Mouse (Mus musculus) intestine, embryonic 14.5 days (tissue): ENCODE measurements around the gene Tfip11. TPM values are rescaled to one million over a fixed set of nuclear protein-coding genes. Genes with fewer than 3 reads are reported as not detected.

Experiments used
- ATAC-seq: fragments of 200-750 bp; cut with Nextera tagmentation; replicated peaks from 2 replicates; pipeline ENCODE4 v1.8.0; 2017; ENCODE audit warnings: low read depth, moderate number of reproducible peaks, moderate TSS enrichment, moderate library complexity; ENCODE audit not compliant: low FRiP score, low TSS enrichment
- DNase-seq: peaks from one replicate; pipeline ENCODE4 v3.0.0-alpha.2; 2018; ENCODE audit warnings: low spot score
- H3K27ac ChIP-seq: fragments of 300-500 bp; sonication (generic); 2 replicates; pipeline ENCODE4 v1.5.1; 2014; ENCODE audit warnings: low read depth, mild to moderate bottlenecking, control low read depth
- H3K27me3 ChIP-seq: fragments of 300-500 bp; sonication (generic); replicated peaks from 2 replicates; pipeline ENCODE4 v1.6.1; 2014; ENCODE audit warnings: low read length, control low read depth; ENCODE audit not compliant: control insufficient read depth, insufficient read depth
- H3K36me3 ChIP-seq: fragments of 300-500 bp; sonication (generic); 2 replicates; pipeline ENCODE4 v1.6.1; 2014; ENCODE audit warnings: low read length, control low read depth; ENCODE audit not compliant: control insufficient read depth, insufficient read depth
- H3K4me1 ChIP-seq: fragments of 300-500 bp; sonication (generic); replicated peaks from 2 replicates; pipeline ENCODE4 v1.6.1; 2014; ENCODE audit warnings: low read length, control low read depth, mixed read lengths; ENCODE audit not compliant: control insufficient read depth, insufficient read depth
- H3K4me2 ChIP-seq: fragments of 300-500 bp; sonication (generic); 2 replicates; pipeline ENCODE4 v1.6.1; 2014; ENCODE audit warnings: low read length
- H3K4me3 ChIP-seq: fragments of 300-500 bp; sonication (generic); 2 replicates; pipeline ENCODE4 v1.5.1; 2014; ENCODE audit warnings: low read depth, low read length, control low read depth, mixed read lengths
- H3K9ac ChIP-seq: fragments of 300-500 bp; sonication (generic); 2 replicates; pipeline ENCODE4 v1.6.1; 2014; ENCODE audit warnings: mild to moderate bottlenecking, low read length
- H3K9me3 ChIP-seq: fragments of 300-500 bp; sonication (generic); 2 replicates; pipeline ENCODE4 v1.6.1; 2016; ENCODE audit warnings: low read length, control low read depth; ENCODE audit not compliant: control insufficient read depth
- WGBS: fragments of 180-500 bp; shearing (Covaris S2); extraction: QIAGEN DNeasy Blood & Tissue Kit; methylation state at CpG from one replicate; pipeline ENCODE4 v1.1.7; 2014; 5-methylcytosine and 5-hydroxymethylcytosine counted together
- polyA plus RNA-seq: library from polyadenylated mRNA; unstranded; fragments of >200 nt; fragmentation: Nextera tagmentation; extraction: Ambion mirVana; gene quantifications from 2 replicates; pipeline ENCODE4 v1.2.1, GENCODE M21; 2014

The Tfip11 gene
- polyA plus RNA-seq, 1 experiment from 2014 or later, result 24.6 TPM

DNA sequence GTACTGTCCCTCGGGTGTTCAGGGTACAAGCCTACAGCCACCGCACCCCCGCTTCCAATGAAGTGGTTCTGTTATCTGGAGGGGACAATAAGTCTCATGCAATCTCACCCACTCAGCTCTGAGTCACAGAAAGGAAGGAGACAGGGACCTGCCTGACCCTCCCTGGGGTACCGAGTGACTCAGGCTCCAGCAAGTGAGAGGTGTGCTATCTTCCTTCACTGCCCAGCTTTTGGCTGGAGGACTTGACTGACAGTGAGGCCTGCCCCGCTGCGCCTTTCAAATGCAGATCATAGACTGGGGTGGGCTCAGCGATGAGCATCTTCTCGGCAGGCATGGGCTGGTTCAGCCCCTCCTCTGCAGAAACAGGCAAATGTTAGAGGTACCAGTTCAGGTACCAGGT, 31.0 kb upstream of the Tfip11 start:
- Histone ChIP-seq H3K36me3 (no peaks in the 10 kb centered on the region; the same call in 1 of the 2 replicates), H3K27ac (no peak overlapping the region), H3K4me3 (no peak overlapping the region), H3K27me3 (no peaks in the 10 kb centered on the region), H3K9me3 (no peaks in the 10 kb centered on the region), H3K4me1 (peaks cover 10% of the 10 kb centered on the region), H3K9ac (no peak overlapping the region), H3K4me2 (no peak overlapping the region)
- no peak for ATAC-seq
- 58% methylated on average over 8 of the region's 8 CpGs for WGBS
- DNase-seq, result no peak

GRCm38 (mm10) chr5:112295564-112295963, 30.6 kb upstream of the Tfip11 start:
- H3K4me1 ChIP-seq, result peaks cover 10% of the 10 kb centered on the region
- H3K4me3 ChIP-seq, result no peak overlapping the region
- WGBS, result 67% methylated on average over 8 of the region's 8 CpGs
- no peaks in the 10 kb centered on the region for H3K9me3 ChIP-seq
- no peaks in the 10 kb centered on the region; the same call in 1 of the 2 replicates for H3K36me3 ChIP-seq
- H3K27me3 ChIP-seq, result no peaks in the 10 kb centered on the region
- no peak for DNase-seq
- no peak for ATAC-seq
- H3K27ac ChIP-seq, result no peak overlapping the region
- H3K4me2 ChIP-seq, result no peak overlapping the region
- H3K9ac ChIP-seq, result no peak overlapping the region

DNA sequence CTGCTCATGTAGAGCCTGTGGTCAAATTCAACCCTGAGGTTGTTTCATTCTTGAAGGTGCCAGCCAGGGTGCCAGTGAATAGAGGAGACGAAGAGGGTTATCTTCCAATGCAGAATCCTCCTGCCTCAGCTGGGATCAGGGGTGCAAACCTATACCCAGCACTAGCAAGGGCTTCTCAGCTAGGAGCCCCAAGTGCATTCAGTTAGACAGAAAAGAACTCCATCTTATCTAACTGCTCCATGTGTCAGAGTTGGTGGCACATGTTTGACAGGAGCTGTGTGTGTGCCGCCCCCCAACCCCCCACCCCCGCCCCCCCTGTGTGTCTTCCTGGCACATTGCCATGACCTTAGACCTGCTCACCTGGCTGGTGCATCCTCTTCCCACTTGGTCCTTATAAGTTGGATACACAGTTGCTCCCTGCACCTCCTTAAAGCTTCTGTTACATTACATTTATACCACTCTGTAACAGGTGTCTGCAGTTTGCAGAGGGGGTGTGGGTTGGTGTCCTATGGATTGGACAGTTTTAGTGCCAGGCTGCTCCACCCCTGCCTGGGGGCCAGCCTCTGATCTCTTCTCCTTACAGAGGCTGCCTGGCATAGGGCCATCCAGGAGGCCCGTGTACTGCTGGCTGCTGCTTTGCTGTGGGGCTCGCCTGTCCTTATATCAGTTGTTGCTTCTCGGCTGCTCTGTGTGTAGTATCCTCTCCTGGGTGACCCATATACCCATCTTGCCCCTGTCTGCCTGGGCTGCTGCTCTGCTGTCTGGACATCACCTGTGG, 29.6 kb upstream of the Tfip11 start:
- H3K4me3 ChIP-seq, result no peak overlapping the region
- no peaks in the 10 kb centered on the region for H3K9me3 ChIP-seq
- WGBS, result 76% methylated on average over 6 of the region's 6 CpGs

GRCm38 (mm10) chr5:112297257-112297656, 28.9 kb upstream of the Tfip11 start:
- Histone ChIP-seq H3K36me3 (no peaks in the 10 kb centered on the region; the same call in 1 of the 2 replicates), H3K4me2 (no peak overlapping the region), H3K4me3 (no peak overlapping the region), H3K9ac (no peak overlapping the region), H3K4me1 (peaks cover 10% of the 10 kb centered on the region), H3K27ac (no peak overlapping the region; the same call in 1 of the 2 replicates), H3K27me3 (no peaks in the 10 kb centered on the region), H3K9me3 (no peaks in the 10 kb centered on the region)
- no peak for DNase-seq
- WGBS, result 72% methylated on average over 2 of the region's 2 CpGs
- ATAC-seq, result no peak

More for the DNA sequence above, 29.6 kb upstream of the Tfip11 start:
- Histone ChIP-seq H3K36me3 (no peaks in the 10 kb centered on the region; the same call in 1 of the 2 replicates), H3K27ac (no peak overlapping the region; the same call in 1 of the 2 replicates), H3K9ac (no peak overlapping the region), H3K4me2 (no peak overlapping the region), H3K4me1 (peaks cover 10% of the 10 kb centered on the region), H3K27me3 (no peaks in the 10 kb centered on the region)
- ATAC-seq (no peak), DNase-seq (no peak)

GRCm38 (mm10) chr5:112298226-112298988, 27.8 kb upstream of the Tfip11 start:
- no peak; the same call in 1 of the 2 replicates for ATAC-seq
- H3K4me1 ChIP-seq, result peaks cover 10% of the 10 kb centered on the region
- no peak overlapping the region for H3K9ac ChIP-seq
- H3K27ac ChIP-seq, result no peak overlapping the region
- DNase-seq, result no peak
- no peaks in the 10 kb centered on the region for H3K36me3 ChIP-seq
- no peak overlapping the region for H3K4me3 ChIP-seq
- H3K27me3 ChIP-seq, result no peaks in the 10 kb centered on the region
- no peaks in the 10 kb centered on the region for H3K9me3 ChIP-seq
- WGBS, result 85% methylated on average over 12 of the region's 12 CpGs
- H3K4me2 ChIP-seq, result no peak overlapping the region

- ATAC-seq, result no peak
- Histone ChIP-seq H3K36me3 (no peaks in the 10 kb centered on the region), H3K4me3 (no peak overlapping the region), H3K9ac (no peak overlapping the region), H3K4me1 (peaks cover 8% of the 10 kb centered on the region), H3K4me2 (no peak overlapping the region), H3K27me3 (no peaks in the 10 kb centered on the region), H3K27ac (no peak overlapping the region), H3K9me3 (no peaks in the 10 kb centered on the region)
- WGBS, result 82% methylated on average over 4 of the region's 4 CpGs
- DNase-seq, result no peak
Measured at GRCm38 (mm10) chr5:112299399-112299798, 26.8 kb upstream of the Tfip11 start.

DNA sequence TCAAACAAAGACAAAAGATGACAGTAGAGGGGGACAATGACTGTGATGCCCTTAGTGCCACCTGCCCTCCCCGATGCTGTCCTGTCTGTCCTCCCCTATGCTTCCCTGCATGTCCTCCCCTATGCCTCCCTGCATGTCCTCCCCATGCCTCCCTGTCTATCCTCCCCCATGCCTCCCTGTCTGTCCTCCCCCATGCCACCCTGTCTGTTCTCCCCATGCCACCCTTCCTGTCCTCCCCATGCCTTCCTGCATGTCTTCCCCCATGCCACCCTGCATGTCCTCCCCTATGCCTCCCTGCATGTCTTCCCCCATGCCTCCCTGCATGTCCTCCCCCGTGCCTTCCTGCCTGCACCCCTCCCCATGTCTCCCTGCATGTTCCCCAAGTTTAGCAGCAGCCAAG, 26.0 kb upstream of the Tfip11 start:
- ATAC-seq (no peak), DNase-seq (no peak)
- WGBS, result 85% methylated on average over 2 of the region's 2 CpGs
- Histone ChIP-seq H3K36me3 (no peaks in the 10 kb centered on the region), H3K27me3 (no peaks in the 10 kb centered on the region), H3K4me2 (no peak overlapping the region), H3K4me1 (peaks cover under 1% of the 10 kb centered on the region; the same call in 1 of the 2 replicates), H3K9me3 (no peaks in the 10 kb centered on the region), H3K27ac (no peak overlapping the region), H3K4me3 (no peak overlapping the region), H3K9ac (no peak overlapping the region)

DNA sequence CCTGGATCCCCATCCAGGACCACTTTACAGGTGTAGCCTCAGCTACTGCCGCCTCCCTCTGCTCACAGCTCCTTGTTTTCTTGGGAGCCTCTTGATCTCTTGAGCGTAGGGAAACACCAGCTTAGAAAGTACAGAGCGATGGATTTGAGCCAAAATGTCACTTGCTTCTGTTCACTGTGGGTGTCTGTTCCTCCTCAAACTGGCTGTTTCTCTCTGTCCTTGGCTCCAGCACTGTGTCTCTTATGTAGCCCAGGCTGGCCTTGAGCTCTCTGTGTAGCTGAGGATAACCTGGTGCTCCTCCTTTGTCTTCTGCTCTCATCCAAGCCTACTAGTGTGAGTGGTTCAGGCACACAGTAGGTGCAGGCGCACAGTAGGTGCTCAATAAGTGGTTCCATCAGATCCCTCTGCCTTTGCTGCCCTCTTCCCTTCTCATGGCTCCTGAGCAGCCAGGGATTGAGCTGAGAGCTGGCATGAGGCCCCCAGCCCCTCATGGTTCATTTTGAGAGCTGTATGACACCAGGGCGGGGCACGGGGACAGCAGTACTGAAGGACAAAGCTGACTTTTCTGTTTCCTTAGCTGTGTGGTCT, 25.3 kb upstream of the Tfip11 start:
- no peaks in the 10 kb centered on the region for H3K9me3 ChIP-seq
- no peaks in the 10 kb centered on the region for H3K27me3 ChIP-seq
- DNase-seq, result no peak
- ATAC-seq, result no peak
- H3K4me2 ChIP-seq, result no peak overlapping the region
- H3K9ac ChIP-seq, result no peak overlapping the region
- H3K27ac ChIP-seq, result no peak overlapping the region
- no peak overlapping the region for H3K4me3 ChIP-seq
- no peaks in the 10 kb centered on the region for H3K36me3 ChIP-seq
- no peaks in the 10 kb centered on the region for H3K4me1 ChIP-seq
- 81% methylated on average over 6 of the region's 6 CpGs for WGBS
